Mouse (Mus musculus) ES-E14 (cell line): ENCODE results near the gene Mdga1.

Source experiments
- CHD2 ChIP-seq: IDR thresholded peaks from 2 replicates; pipeline ENCODE4 v1.6.1; 2014; ENCODE audit warnings: mild to moderate bottlenecking, low read depth, low read length, inconsistent platforms
- HCFC1 ChIP-seq: IDR thresholded peaks from 2 replicates; pipeline ENCODE4 v1.6.1; 2012; ENCODE audit warnings: low read length, inconsistent platforms, borderline replicate concordance; ENCODE audit not compliant: insufficient read depth
- MAFK ChIP-seq: IDR thresholded peaks from 2 replicates; pipeline ENCODE4 v1.6.1; 2014; ENCODE audit warnings: mild to moderate bottlenecking, low read depth, low read length, inconsistent platforms; ENCODE audit not compliant: insufficient read depth

GRCm38 (mm10) chr17:29971761-29972432 is 2.0 kb upstream of the Mdga1 start:
- TF ChIP-seq HCFC1 (no peak), MAFK (no peak), CHD2 (no peak)
